Mouse (Mus musculus) heart, embryonic 14.5 days (tissue): ENCODE data around the gene Wdr5b. TPM values are rescaled to one million over a fixed set of nuclear protein-coding genes. Genes with fewer than 3 reads are reported as not detected.

ENCODE experiments used
- ATAC-seq: fragments of 200-750 bp; cut with Nextera tagmentation; 2 replicates; pipeline ENCODE4 v1.8.0; 2017; ENCODE audit warnings: low read depth, moderate TSS enrichment; ENCODE audit not compliant: insufficient number of reproducible peaks, insufficient read depth, low FRiP score
- H3K27ac ChIP-seq, 2 experiments: fragments of 200-500 bp in 1 of 2; fragments of 300-500 bp in 1 of 2; sonication (generic) in 1 of 2; replicated peaks in 1 of 2; 2 replicates each; pipeline ENCODE4 v1.5.1; 2012 to 2014; ENCODE audit warnings: low read depth in 2 of 2, low read length in 2 of 2, control low read depth in 1 of 2, mild to moderate bottlenecking in 1 of 2, mixed read lengths in 1 of 2; ENCODE audit not compliant: control insufficient read depth in 1 of 2, insufficient read depth in 1 of 2
- H3K27me3 ChIP-seq: fragments of 300-500 bp; sonication (generic); 2 replicates; pipeline ENCODE4 v1.6.1; 2014; ENCODE audit warnings: mild to moderate bottlenecking, low read length, control low read depth; ENCODE audit not compliant: control insufficient read depth, insufficient read depth
- H3K36me3 ChIP-seq: fragments of 300-500 bp; sonication (generic); 2 replicates; pipeline ENCODE4 v1.6.1; 2014; ENCODE audit warnings: mild to moderate bottlenecking, control low read depth, low read length, mixed read lengths; ENCODE audit not compliant: control insufficient read depth, insufficient read depth
- H3K4me1 ChIP-seq, 2 experiments: fragments of 200-500 bp in 1 of 2; fragments of 300-500 bp in 1 of 2; sonication (generic) in 1 of 2; 2 replicates each; pipeline ENCODE4 v1.6.1; 2012 to 2014; ENCODE audit warnings: low read length in 2 of 2, control low read depth in 1 of 2, mixed read lengths in 1 of 2; ENCODE audit not compliant: control insufficient read depth in 2 of 2, insufficient read depth in 2 of 2
- H3K4me2 ChIP-seq: fragments of 300-500 bp; sonication (generic); 2 replicates; pipeline ENCODE4 v1.6.1; 2014; ENCODE audit warnings: mild to moderate bottlenecking, low read length
- H3K4me3 ChIP-seq, 2 experiments: fragments of 200-500 bp in 1 of 2; fragments of 300-500 bp in 1 of 2; sonication (generic) in 1 of 2; 2 replicates each; pipeline ENCODE4 v1.5.1; 2012 to 2014; ENCODE audit warnings: low read length in 2 of 2, mild to moderate bottlenecking in 2 of 2, control low read depth in 1 of 2, low read depth in 1 of 2, moderate library complexity in 1 of 2; ENCODE audit not compliant: control insufficient read depth in 1 of 2, insufficient read depth in 1 of 2
- H3K9ac ChIP-seq: fragments of 300-500 bp; sonication (generic); 2 replicates; pipeline ENCODE4 v1.6.1; 2014; ENCODE audit warnings: mild to moderate bottlenecking, low read length
- H3K9me3 ChIP-seq: fragments of 300-500 bp; sonication (generic); 2 replicates; pipeline ENCODE4 v1.6.1; 2016; ENCODE audit warnings: low read length, control low read depth; ENCODE audit not compliant: control insufficient read depth
- WGBS: fragments of 180-500 bp; shearing (Covaris S2); extraction: QIAGEN DNeasy Blood & Tissue Kit; methylation state at CpG from one replicate; pipeline ENCODE4 v1.1.7; 2014; 5-methylcytosine and 5-hydroxymethylcytosine counted together
- polyA plus RNA-seq: library from polyadenylated mRNA; unstranded; fragments of >200 nt; fragmentation: Nextera tagmentation; extraction: Ambion mirVana; gene quantifications from 2 replicates; pipeline ENCODE4 v1.2.1, GENCODE M21; 2014

Wdr5b gene
- polyA plus RNA-seq, 1 experiment from 2014 or later = 7.8 TPM

- Histone ChIP-seq H3K36me3 (peaks cover 27% of the 10 kb centered on the region), H3K27me3 (no peaks in the 10 kb centered on the region), H3K4me2 (peak overlapping the region; percentile 83), H3K9me3 (no peaks in the 10 kb centered on the region), H3K4me1 (peaks cover 11 to 41% of the 10 kb centered on the region in 2 experiments), H3K4me3 (peak overlapping the region; percentile 34 to 77), H3K9ac (peak overlapping the region; percentile 87), H3K27ac (peak overlapping the region; percentile 14 to 51; a peak in 1 of 4 replicates)
- WGBS = 20% methylated on average over 9 of the region's 9 CpGs
- ATAC-seq = no peak
Measured at GRCm38 (mm10) chr16:36069819-36070575, 29.0 kb downstream of the Wdr5b start.

GRCm38 (mm10) chr16:36071071-36071449 is 30.1 kb downstream of the Wdr5b start:
- H3K4me1 ChIP-seq = peaks cover 5 to 31% of the 10 kb centered on the region in 2 experiments
- H3K36me3 ChIP-seq = peaks cover 27% of the 10 kb centered on the region
- under 1% methylated on average over 14 of the region's 16 CpGs for WGBS
- peak overlapping the region; percentile 87 for H3K9ac ChIP-seq
- H3K4me2 ChIP-seq = peak overlapping the region; percentile 83
- ATAC-seq = no peak
- H3K27ac ChIP-seq = peak overlapping the region; percentile 100
- H3K4me3 ChIP-seq = peak overlapping the region; percentile 77 to 80
- no peaks in the 10 kb centered on the region for H3K9me3 ChIP-seq
- H3K27me3 ChIP-seq = no peaks in the 10 kb centered on the region

DNA sequence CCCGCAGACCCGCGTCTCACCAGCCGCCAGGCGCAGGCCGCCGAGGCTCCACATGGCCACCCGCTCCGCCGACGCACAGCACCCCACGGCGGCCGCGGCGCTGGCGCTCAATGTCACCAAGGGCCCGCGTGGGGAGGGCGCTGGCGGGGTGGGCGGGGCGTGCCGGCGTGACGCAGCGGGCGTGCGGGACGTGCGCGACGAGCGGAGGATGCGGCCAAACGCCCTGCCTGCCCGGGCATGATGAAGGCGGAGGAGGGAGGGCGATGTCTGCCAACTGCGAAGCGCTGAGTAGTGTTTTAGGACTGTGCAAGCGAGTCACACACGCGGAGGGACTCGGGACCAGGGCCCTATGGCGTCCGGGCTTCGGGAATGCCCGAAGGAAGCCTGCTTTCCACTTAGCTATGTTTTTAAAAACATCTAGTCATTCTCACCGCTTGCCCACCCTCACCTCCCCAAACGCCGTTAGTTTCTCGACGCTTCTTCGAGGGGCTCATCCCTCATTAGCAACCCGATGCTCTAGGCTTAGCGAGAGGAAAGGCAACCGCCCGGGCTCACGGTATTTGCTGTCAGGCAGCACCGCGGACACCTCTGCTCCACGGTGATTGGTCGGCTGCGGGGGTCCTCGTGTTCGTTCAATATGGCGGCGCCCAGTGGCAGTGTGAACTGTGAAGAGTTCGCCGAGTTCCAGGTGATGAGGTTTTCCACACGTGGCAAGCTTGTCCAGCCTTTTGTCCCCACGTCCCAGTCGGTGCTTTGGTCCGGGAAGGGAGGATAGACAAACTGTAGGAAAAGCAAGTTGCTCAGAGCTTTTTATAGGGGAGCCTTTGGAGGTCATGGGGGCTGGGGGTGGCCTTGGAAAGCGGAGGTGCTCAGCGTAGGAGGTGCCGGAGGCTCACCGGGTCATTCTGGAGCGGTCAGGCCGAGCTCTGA is 30.7 kb downstream of the Wdr5b start, which contains the start of the genes Fam162a and Ccdc58:
Fam162a (minus strand) TSS at position 145 of the 930 bp plus-strand sequence.
Ccdc58 (plus strand) TSS at position 236 of the 930 bp plus-strand sequence.
- peak within 1 kb of the TSS; percentile 100 for H3K27ac ChIP-seq
- peaks cover 27% of the 10 kb centered on the region for H3K36me3 ChIP-seq
- no peaks in the 10 kb centered on the region for H3K9me3 ChIP-seq
- peak within 1 kb of the TSS; percentile 87 for H3K9ac ChIP-seq
- peak; percentile 91 for ATAC-seq
- H3K4me2 ChIP-seq = peak within 1 kb of the TSS; percentile 83
- no peaks in the 10 kb centered on the region for H3K27me3 ChIP-seq
- peaks cover 2 to 28% of the 10 kb centered on the region in 2 experiments; a peak in 3 of 4 replicates for H3K4me1 ChIP-seq
- under 1% methylated on average over 80 of the region's 81 CpGs for WGBS
- H3K4me3 ChIP-seq = peak within 1 kb of the TSS; percentile 77 to 80

GRCm38 (mm10) chr16:36072410-36073011 is 31.5 kb downstream of the Wdr5b start:
- WGBS = 25% methylated on average over 8 of the region's 8 CpGs
- peak overlapping the region; percentile 83 for H3K4me2 ChIP-seq

DNA sequence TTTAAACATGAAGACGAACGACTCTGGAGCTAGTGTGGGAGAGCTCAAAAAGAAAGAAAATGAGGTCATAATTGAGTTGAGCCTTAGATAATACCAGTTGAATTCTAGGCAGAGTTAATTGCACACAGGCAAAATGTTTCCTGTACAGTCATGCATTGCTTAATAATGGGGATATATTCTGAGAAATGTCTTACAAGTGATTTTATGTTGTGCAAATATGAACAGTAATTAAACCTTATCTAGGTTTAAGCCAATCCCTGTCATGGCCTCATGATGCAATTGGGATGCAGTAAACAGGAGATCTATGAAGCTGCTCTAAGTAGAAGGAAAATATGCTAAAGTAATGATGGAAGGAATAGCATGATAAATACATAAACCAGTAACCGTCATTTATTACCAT is 33.8 kb downstream of the Wdr5b start:
- Histone ChIP-seq H3K36me3 (no peaks in the 10 kb centered on the region), H3K9me3 (no peaks in the 10 kb centered on the region), H3K9ac (no peak overlapping the region), H3K27me3 (no peaks in the 10 kb centered on the region), H3K4me2 (no peak overlapping the region), H3K4me3 (no peak overlapping the region), H3K27ac (no peak overlapping the region), H3K4me1 (0 out of 4 replicates have a peak, but pooled peaks cover 0 to 3% of the 10 kb centered on the region in 2 experiments)
- WGBS = 89% methylated on average over 3 of the region's 3 CpGs
- ATAC-seq = no peak

More at GRCm38 (mm10) chr16:36072410-36073011, 31.5 kb downstream of the Wdr5b start:
- Histone ChIP-seq H3K4me3 (peak overlapping the region; percentile 77 to 80), H3K9me3 (no peaks in the 10 kb centered on the region), H3K4me1 (peaks cover 2 to 22% of the 10 kb centered on the region in 2 experiments; a peak in 3 of 4 replicates), H3K9ac (peak overlapping the region; percentile 87), H3K36me3 (peaks cover 19% of the 10 kb centered on the region), H3K27me3 (no peaks in the 10 kb centered on the region), H3K27ac (peak overlapping the region; percentile 100)
- no peak for ATAC-seq

- Histone ChIP-seq H3K36me3 (peaks cover 26% of the 10 kb centered on the region), H3K27me3 (no peaks in the 10 kb centered on the region), H3K4me1 (no peaks in the 10 kb centered on the region), H3K4me2 (no peak overlapping the region), H3K9ac (no peak overlapping the region), H3K4me3 (no peak overlapping the region), H3K27ac (no peak overlapping the region), H3K9me3 (no peaks in the 10 kb centered on the region)
- WGBS = 94% methylated on average over 3 of the region's 3 CpGs
- no peak for ATAC-seq
Measured at GRCm38 (mm10) chr16:36079916-36080315, 38.9 kb downstream of the Wdr5b start.

GRCm38 (mm10) chr16:36087846-36088245 is 46.9 kb downstream of the Wdr5b start:
- H3K4me3 ChIP-seq = no peak overlapping the region
- H3K4me2 ChIP-seq = no peak overlapping the region
- no peak for ATAC-seq
- peak overlapping the region; percentile 42 to 47; a peak in 3 of 4 replicates for H3K27ac ChIP-seq
- H3K36me3 ChIP-seq = peaks cover 92% of the 10 kb centered on the region
- no peaks in the 10 kb centered on the region for H3K4me1 ChIP-seq
- H3K9me3 ChIP-seq = no peaks in the 10 kb centered on the region
- H3K9ac ChIP-seq = no peak overlapping the region
- no peaks in the 10 kb centered on the region for H3K27me3 ChIP-seq
- WGBS = 69% methylated on average over 4 of the region's 4 CpGs
